Mouse (Mus musculus): Measurements from ENCODE around the gene Dgkg. TPM values are rescaled to one million over a fixed set of nuclear protein-coding genes. Genes with fewer than 3 reads are reported as not detected.
A peak's percentile ranks its signal among the peaks of the same experiment; 100 is the strongest.

Dgkg gene
- total RNA-seq, 2 experiments from 2014 or later: 0.82 to 0.88 TPM

DNA sequence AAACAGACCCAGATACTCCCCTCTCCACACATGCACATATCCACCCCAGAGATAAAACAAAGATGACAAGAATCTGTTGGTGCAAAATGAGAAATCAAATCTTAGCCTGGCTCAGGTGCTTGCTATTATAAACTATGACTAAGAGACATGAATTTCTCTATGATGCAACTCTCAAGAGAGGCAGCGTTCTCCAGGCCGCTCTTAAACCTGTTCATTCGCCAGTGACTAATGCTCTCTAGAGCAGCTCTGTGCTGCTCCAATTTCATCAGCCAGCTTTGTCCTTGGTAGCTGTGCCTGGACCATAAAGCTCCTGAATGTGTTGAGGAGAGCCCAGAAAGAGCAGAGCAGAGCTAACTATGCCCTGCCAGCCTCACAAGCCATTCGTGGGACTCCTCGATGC, 222.5 kb downstream of the Dgkg start:
- DNase-seq: no peak

DNA sequence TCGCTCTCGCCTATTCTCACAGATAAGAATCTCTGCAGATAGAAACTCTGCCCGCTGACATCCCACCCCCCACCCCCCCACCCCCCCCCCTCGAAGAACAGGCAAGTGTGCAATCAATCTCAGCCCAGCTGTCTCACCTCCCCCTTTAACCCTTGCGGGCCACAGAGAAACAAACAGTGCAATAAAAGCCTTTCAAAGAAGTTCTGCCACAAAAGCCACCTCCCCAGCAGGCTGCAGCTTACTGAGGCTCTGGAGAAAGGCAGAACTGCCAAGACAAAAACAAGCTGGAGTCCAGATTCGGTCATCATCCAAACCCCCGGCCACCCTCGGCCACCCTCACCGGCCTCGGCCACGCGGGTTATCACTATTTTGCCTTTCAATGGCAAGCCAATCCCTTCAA, 223.1 kb downstream of the Dgkg start:
- no peak for DNase-seq

DNA sequence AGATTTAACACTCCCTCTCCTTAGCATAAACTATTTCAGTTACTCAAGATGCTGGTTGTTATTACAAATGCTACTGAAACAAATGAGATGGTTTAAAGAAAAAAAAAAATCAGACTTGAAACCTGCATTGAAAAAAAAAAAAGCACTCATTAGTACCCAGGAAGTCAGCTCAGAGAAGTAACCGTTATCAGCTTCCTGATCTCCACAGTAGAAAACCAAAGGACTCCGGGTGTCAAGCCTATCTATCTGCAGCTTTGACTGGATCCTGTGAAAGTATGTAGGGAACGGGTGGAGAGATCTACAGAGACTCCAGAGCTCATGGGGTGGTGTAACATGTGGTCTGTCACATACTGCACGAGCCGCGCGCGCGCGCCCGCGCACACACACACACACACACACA, 225.2 kb downstream of the Dgkg start:
- no peak for DNase-seq

DNA sequence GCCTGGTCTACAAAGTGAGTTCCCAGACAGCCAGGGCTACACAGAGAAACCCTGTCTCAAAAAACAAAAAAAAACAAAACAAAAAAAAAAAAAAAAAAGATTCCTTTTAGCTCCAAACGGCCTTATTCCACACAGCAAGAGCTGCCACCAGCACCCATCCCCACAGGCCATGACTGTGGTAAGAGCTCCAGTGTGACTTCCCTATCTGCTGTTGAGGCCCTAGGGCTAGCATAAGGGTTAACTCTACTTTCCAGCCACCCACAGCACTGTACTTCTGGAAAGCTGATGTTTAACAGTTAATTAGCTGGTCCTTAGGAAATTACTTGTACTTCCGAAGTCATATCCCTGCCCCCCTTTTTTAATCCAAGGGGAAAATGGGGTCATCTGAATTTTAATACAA, 225.7 kb downstream of the Dgkg start:
- no peak for DNase-seq

DNA sequence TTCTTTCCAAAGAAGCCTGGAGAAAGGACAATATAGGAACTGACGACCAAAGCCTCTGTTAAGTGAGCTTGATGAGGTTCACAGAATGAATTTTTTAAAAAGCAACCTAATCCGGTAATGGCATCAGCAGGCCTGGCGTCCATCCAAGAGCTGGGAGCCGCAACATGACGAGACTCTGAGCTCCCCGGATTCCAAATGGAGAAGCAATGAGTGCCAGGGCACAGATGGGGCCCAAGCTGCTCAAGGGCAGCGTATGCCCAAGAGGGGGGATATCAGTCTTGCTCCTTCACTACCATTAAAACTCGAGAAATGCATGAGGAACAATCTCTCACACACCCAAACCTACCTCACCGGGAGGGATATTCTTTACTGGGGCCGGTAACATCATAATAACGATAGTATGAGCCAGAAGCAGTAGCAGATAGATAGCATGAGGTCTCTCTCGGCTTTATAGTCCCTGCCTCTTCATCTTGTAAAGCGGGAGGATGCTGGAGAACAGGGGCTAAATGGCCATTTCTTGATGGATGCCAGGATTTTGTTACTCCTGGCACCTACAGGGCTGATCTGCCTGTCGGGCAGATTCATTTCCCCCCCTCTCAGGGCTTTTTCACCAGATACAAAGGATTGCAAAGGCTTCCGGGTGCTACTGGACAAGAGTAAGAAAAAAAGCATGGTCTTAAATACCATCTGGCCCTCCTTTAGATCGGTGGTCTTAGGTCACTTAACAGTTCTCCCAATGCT, 226.6 kb downstream of the Dgkg start:
- DNase-seq: peak; percentile 59

DNA sequence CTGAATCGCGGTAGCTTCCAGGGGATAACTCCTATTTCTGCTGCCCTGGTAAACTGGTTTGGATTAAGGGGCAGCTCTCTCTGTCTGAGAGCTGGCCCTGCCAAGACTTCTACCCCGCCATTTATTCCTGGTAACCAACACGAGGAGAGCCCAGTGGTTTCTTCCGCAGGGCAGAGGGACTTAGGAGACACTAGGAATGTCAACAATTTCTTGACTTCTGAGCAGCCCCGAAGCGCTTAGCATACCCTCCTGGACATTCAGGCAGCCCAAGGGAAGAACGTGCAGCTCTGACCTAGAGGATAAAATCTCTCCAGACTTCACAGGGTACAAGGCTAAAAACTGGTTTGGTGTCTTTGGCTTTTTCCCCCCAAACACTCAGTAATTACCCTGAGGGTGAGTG, 227.6 kb downstream of the Dgkg start:
- DNase-seq: no peak

DNA sequence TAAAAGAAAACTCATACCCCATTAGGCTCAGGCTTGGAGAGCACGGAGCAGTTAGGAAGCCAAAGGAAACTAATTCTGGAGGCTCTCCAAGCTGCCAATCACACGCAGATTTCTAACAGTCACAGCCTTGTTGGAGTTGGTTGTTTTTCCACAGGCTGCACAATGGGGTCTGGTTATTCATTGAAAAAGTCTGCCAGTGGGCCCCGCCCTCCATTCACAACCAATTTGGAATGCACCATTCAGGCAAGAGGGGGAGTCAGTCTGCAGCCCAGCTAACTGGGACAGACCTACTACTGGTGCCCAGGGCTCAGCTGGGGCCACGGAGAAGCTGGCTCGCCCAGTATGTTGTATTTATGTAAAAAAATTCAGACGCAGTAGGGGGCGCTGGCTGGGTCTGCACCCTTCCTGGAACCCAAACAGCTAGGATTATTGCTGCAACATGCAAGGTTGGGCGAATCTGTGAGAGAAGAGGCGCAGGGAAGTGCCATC, 228.1 kb downstream of the Dgkg start:
- DNase-seq: peak; percentile 50

DNA sequence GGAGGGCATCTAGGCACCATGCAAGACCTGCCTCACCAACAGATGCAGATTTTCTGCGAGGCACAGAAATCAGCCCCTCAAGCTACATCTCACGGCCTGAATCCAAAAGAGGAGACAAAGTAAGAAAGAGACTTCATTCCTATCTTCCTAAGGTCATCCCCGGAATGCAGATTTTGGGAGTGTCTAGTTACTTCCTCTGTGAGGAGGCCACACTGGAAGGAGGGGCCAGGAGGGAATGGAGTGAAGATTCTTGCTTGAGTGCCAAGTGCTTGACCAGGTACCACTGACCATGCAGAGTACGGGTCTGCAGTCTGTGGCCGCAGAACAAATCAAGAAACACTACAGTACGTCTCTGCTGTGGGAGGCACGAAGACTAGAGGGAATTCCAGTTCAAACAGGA, 230.2 kb downstream of the Dgkg start:
- DNase-seq: no peak

DNA sequence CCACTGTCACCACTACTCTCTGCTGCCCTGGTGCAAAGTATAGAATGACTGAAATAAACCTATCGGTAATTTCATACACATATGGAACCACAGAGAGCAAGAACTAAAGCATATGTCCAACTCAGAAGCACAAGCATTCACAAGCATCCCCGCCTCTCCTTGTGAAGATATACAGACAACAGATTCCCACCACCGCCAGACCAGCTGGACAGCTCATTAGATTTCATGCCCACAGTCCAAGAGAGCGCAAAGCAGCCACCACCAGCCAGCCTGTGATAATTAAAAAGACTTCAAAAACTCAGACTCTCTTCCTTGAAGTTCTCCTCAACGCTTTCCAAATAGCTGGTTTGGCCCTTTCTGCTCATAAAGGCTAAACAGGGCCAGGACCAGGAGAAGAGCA, 234.8 kb downstream of the Dgkg start:
- DNase-seq: no peak

Small RNAs within 50 kb of the gene (microRNA-seq; reads per million reads assigned to microRNA genes)
- gene Mir6362 (0 reads per million in 2 experiments), gene Mir8095 (0 reads per million in 2 experiments)

Other genes with a start within 250 kb of the Dgkg start
- 10 to 100 TPM; 22.2 to 23.6 TPM for gene Etv5, start 217.5 kb downstream of the Dgkg start, total RNA-seq (2021)
- not detected for gene Crygs, start 154.4 kb upstream of the Dgkg start, total RNA-seq (2021)
- gene Tbccd1, start 200.4 kb upstream of the Dgkg start, total RNA-seq (2021): 1 to 10 TPM; 8.5 to 8.6 TPM
- gene Dnajb11, start 200.6 kb upstream of the Dgkg start, total RNA-seq (2021): 10 to 100 TPM; 39.5 to 43.3 TPM
- 10 to 100 TPM in 1 of 2 experiments, under 1 TPM in 1; 0.49 to 16.1 TPM for gene Ahsg, start 234.1 kb upstream of the Dgkg start, total RNA-seq (2021)

Measured in gastrocnemius, postnatal 10 days (tissue).